10 mouse cellular contexts compared by ENCODE assay signal in the genomic region with DNA sequence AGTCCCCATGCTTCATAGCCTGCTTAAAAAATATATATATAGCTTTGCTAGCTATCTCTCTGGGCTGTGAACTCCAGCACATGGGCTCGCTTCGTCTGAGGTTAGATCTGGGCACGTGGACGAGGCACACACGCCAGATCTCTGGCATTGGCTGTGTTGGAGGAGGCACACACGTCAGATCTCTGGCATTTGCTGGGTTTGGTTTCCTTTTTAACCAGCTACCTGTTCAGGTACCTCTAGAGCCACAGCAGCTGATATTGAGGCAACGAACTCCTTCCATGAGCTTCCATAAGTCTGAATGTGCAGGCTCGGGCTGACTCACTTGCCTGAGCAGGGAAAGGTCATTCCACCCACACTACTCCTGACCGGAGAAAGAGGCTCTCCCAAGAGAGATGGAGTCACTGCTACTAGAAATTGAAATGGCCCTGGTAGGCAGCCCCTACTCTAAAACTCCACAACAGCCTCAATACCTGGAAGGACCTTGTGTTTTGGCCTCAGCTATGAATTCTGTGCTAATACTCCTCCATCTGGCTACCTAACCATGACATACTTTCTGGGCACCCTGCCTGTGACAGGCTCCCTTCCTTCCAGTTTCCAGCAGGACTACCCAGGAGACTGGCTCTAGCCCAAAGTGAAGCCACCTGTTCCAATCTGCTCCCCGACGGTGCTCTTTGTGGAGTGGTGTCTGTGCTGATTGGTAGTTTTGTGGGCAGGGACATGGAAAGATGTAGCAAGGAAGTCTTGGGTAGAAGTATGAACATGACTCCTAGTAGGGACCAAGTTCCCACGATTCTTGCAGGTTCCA. TPM values are rescaled to one million over a fixed set of nuclear protein-coding genes. Genes with fewer than 3 reads are reported as not detected.
DNase-seq lines count a peak whose midpoint lies in the region; TF ChIP-seq lines count a peak whose summit lies in the region.
"Had no signal": no experiment of that assay in that cellular context is flagged by ENCODE, and none has a peak within 500 bp of the region (broad histone marks: within the 10 kb centered on the region; RNA-seq: fewer than 3 reads in every experiment).

No protein-coding gene starts in this region.

- TF ChIP-seq POLR2A in brain, embryonic 14.5 days (IDR thresholded peaks at IDR 0.05; ENCODE audit: borderline replicate concordance, extremely low read depth, insufficient read depth, insufficient read length, poor library complexity, severe bottlenecking), result no peak

- intact Hi-C loops in left cerebral cortex, postnatal 4 days (cut with DNase I), result no loop called here
- intact Hi-C loops in heart, postnatal 14 days (cut with DNase I), result no loop called here

- no peak for TF ChIP-seq CTCF in brain, embryonic 14.5 days (IDR thresholded peaks at IDR 0.05; ENCODE audit: borderline replicate concordance, extremely low read depth, insufficient read depth, insufficient read length)

- DNase-seq in left cerebral cortex, postnatal 4 days, result peak; percentile 88
- no peak for DNase-seq in left cerebral cortex, adult 11 months (ENCODE audit: low spot score)
- DNase-seq in brain, embryonic 14.5 days (ENCODE audit: low read depth), result peak; percentile 58
- peak; percentile 99 for DNase-seq in cerebellum, adult 9-10 months
- peak; percentile 79 to 83 for DNase-seq in layer of hippocampus, postnatal 10 days (ENCODE audit: low spot score in 2 of 2)
- no peak for DNase-seq in heart, postnatal 14 days
- no peak for DNase-seq in kidney, adult 8-10 months
- DNase-seq: heart, adult 18-20 months; kidney, postnatal 14 days had no signal

RNA-seq across cellular contexts. Expression of a gene that starts 3.4 kb away (rescaled TPM):
- total RNA-seq in left cerebral cortex, postnatal 4 days (2021), result 10 to 100 TPM; 20.3 to 22.0 TPM
- 27.0 and 30.3 TPM in 2 replicates for polyA plus RNA-seq in brain, embryonic 14.5 days (2012; rRNA removed)
- 10 to 100 TPM; 21.9 to 22.3 TPM for total RNA-seq in layer of hippocampus, postnatal 10 days (2021)
- total RNA-seq in heart, postnatal 14 days (2021), result 1 to 10 TPM; 1.5 to 1.8 TPM

RNA-seq across cellular contexts. Expression of a gene that starts 13.8 kb away (rescaled TPM):
- 10 to 100 TPM; 82.1 to 83.7 TPM for total RNA-seq in left cerebral cortex, postnatal 4 days (2021)
- polyA plus RNA-seq in brain, embryonic 14.5 days (2012; rRNA removed), result 117 and 133 TPM in 2 replicates
- total RNA-seq in layer of hippocampus, postnatal 10 days (2021), result 10 to 100 TPM; 77.2 to 81.7 TPM
- 10 to 100 TPM; 44.3 to 48.6 TPM for total RNA-seq in heart, postnatal 14 days (2021)

RNA-seq across cellular contexts. Expression of a gene that starts 21.8 kb away (rescaled TPM):
- 100 to 1,000 TPM in 1 of 2 experiments, 10 to 100 TPM in 1; 91.0 to 105 TPM for total RNA-seq in left cerebral cortex, postnatal 4 days (2021)
- 94.1 and 114 TPM in 2 replicates for polyA plus RNA-seq in brain, embryonic 14.5 days (2012; rRNA removed)
- 10 to 100 TPM; 89.1 to 96.6 TPM for total RNA-seq in layer of hippocampus, postnatal 10 days (2021)
- total RNA-seq in heart, postnatal 14 days (2021), result 10 to 100 TPM; 22.4 to 24.9 TPM

RNA-seq across cellular contexts. Expression of a gene that starts 37.6 kb away (rescaled TPM):
- 1 to 10 TPM; 3.9 to 4.8 TPM for total RNA-seq in left cerebral cortex, postnatal 4 days (2021)
- 9.8 and 11.0 TPM in 2 replicates for polyA plus RNA-seq in brain, embryonic 14.5 days (2012; rRNA removed)
- total RNA-seq in layer of hippocampus, postnatal 10 days (2021), result 1 to 10 TPM; 2.7 to 4.1 TPM
- total RNA-seq in heart, postnatal 14 days (2021), result 10 to 100 TPM; 14.5 to 16.8 TPM

RNA-seq across cellular contexts. Expression of a gene that starts 43.8 kb away (rescaled TPM):
- total RNA-seq in left cerebral cortex, postnatal 4 days (2021), result 10 to 100 TPM; 41.0 to 44.8 TPM
- polyA plus RNA-seq in brain, embryonic 14.5 days (2012; rRNA removed), result 31.1 and 31.4 TPM in 2 replicates
- 10 to 100 TPM; 44.8 to 45.2 TPM for total RNA-seq in layer of hippocampus, postnatal 10 days (2021)
- total RNA-seq in heart, postnatal 14 days (2021), result under 1 TPM; 0.38 to 0.44 TPM
- total RNA-seq: common myeloid progenitor, adult 5-6 weeks had no signal

Comparison
In these comparisons a context has a peak if more than half of its experiments do, and no peak if none do; other contexts are left out.
1. DNase-seq: peak in left cerebral cortex, postnatal 4 days (single experiment), brain, embryonic 14.5 days (single experiment), cerebellum, adult 9-10 months (single experiment) and layer of hippocampus, postnatal 10 days (2 of 2); none in left cerebral cortex, adult 11 months (single experiment), heart, postnatal 14 days (0 of 2) and kidney, adult 8-10 months (0 of 2).
2. RNA of a gene that starts 3.4 kb away (total RNA-seq): 21.9 to 22.3 TPM in layer of hippocampus, postnatal 10 days and 20.3 to 22.0 TPM in left cerebral cortex, postnatal 4 days; 1.5 to 1.8 TPM in heart, postnatal 14 days; every median in the first group is over 4 times any median in the second.